Mouse (Mus musculus) ES-CJ7 (cell line): Measurements from ENCODE around the gene Cdc14a.

Experiments
- DNase-seq: peaks from one replicate; pipeline ENCODE4 v3.0.0; 2011; ENCODE audit warnings: low read depth, low spot score

Cdc14a gene

DNA sequence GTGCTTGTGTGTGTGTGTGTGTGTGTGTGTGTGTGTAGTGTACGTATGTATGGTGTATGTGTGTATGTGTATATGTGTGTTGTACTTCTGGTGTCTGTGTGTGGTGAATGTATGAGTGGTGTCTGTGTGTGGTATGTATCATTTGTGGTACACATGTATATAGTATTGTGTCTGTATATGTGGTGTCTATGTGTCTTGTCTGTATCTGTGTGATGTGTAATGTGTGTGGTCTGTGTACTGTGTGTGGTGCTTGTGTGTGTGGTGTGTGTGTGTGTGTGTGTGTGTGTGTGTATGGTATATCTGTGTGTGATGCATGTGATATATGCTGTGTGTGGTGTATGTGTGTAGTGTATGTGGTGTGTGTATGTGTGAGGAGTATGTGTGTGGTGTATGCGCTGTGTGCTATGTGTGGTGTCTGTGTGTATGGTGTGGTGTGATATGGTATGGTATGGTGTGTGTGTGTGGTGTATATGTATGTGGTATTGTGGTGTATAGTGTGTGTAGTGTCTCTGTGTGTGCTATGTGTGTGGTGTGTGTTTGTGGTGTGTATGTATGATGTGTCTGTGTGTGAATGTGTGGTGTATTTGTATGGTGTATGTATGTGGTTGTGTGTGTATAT is 156.7 kb downstream of the Cdc14a start:
- DNase-seq = no peak

DNA sequence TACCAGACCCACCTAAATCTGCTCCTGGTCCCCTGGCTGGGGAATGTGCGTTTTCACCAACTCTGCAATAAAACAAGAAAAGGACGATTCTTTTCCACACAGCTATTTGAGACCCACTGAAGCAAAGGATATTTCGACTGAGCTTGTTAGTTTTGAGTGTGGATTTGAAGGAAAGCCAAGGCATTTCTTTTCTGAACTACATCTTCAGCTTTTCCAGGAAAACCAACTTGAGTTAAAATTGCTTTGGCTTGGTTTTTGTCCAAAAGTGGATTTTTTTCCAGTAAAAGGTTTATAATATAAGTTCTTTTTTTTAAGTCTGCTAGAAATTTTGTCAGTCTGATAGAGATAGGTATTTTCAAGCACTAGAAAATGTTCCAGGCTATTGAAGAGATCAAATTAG is 157.5 kb downstream of the Cdc14a start:
- no peak for DNase-seq

DNA sequence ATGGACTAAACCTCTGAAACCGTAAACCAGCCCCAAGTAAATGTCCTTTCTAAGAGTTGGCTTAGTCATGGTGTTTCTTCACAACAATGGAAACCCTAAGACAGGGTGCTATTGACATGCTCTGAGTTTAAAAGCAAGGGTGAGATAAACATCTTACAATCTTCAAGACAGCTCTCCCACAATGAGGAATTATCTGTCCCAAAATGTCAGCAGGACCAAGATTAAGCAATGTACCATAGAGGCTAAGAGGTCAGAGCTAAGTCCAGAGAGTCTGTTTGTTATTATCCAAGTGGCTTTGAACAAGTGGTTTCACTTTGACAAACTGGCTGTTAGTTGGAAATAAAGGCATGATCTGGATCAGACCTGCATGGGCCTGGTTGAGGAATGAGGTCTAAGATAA is 159.9 kb downstream of the Cdc14a start:
- no peak for DNase-seq

DNA sequence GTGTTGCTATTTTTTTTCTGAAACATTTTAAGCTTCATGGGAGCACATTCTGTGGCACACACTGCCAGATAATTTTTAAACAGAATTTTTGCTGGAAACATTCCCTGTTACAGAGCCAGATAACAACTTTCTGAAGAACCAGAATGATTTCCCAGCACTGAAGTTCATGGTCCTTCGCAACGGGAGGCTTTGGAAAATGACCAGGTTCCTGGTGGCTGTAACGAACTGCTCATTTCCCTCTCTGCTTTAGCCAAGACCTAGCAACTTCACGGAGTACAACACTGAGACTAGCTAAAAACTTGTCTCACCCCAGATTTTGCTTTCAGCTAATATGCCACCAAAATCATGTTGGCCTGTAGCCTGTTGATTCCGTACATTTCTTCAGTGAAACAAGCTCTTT is 160.8 kb downstream of the Cdc14a start:
- no peak for DNase-seq

DNA sequence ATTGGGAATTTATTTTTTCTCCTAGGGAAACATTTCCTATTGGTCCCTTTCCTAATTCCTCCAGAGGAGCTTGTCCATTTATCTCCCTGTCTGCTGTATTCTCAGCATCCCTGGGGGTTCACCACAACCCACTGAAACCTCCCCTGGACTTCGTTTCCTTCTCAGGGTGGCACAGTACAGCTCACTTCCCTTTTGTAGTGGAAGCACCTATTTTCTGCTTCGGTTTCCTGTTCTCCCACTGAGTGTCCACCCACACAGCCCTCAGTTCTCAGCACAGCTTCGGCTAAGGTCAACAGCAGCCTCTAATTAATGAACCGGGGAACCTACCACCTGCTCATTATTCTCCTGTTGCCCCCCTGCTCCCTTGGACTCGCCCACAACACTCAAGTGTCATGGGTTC is 167.7 kb downstream of the Cdc14a start:
- DNase-seq = no peak

DNA sequence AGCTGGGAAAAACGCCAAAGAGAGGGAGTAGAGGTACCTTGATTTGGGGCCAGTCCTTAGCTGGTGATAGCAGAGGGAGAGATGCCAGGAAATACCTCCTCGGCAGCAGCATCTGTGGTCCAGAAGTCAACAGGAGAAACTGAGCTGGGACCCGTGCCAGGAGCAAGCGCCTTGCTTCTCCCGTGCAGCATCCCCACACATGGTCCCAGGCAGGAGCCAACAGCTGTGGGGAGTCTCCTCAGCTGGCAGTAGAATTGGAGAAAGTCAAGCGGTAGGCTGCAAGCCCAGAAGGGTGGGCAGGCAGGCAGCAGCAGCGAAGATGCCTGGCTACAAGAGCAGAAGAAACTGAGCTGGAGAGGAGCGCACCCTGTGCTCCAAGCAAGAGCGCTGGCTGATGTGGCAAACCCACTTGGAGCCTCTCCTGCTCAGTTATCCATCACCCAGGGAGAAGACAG is 170.7 kb downstream of the Cdc14a start, which contains the start of gene Gpr88:
Gene Gpr88, minus strand, starts transcription at position 427 of the 455 bp plus-strand sequence.
- DNase-seq = peak; percentile 9

DNA sequence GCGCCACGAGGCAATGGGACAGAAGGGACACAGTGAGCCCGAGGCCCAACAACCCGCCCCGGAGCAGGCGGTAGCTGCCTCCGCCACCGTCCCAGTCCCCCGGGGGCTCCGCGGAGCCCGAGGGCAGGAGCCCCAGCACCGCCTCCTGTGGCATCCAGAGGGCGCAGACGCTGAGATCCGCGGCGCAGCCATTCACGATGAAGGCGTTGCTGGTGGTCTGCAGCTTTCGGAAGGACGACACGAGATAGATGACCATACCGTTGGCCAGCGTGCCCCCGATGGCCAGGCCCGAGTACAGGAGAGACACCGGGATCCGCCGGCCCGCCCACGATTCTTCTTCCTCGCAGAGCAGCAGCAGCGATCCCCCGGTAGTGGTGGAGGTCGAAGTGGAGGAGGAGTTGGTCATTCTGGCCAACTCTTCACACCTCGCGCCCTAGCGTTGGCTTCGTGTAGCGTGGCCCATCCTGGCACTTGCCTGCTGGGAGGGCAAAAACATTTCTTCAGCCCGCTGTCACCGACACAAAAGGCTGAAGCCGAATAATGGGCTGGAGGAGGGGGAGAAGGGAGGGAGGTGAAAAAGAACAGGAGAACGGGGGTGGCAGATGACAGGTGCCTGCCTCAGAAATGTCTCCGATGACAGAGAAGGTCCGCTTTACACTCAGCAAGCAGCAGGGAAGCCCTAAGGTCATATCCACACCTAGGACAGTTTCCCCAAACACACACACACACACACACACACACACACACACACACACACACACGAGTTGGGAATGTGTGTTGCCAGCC is 171.4 kb downstream of the Cdc14a start:
- peak; percentile 9 for DNase-seq

DNA sequence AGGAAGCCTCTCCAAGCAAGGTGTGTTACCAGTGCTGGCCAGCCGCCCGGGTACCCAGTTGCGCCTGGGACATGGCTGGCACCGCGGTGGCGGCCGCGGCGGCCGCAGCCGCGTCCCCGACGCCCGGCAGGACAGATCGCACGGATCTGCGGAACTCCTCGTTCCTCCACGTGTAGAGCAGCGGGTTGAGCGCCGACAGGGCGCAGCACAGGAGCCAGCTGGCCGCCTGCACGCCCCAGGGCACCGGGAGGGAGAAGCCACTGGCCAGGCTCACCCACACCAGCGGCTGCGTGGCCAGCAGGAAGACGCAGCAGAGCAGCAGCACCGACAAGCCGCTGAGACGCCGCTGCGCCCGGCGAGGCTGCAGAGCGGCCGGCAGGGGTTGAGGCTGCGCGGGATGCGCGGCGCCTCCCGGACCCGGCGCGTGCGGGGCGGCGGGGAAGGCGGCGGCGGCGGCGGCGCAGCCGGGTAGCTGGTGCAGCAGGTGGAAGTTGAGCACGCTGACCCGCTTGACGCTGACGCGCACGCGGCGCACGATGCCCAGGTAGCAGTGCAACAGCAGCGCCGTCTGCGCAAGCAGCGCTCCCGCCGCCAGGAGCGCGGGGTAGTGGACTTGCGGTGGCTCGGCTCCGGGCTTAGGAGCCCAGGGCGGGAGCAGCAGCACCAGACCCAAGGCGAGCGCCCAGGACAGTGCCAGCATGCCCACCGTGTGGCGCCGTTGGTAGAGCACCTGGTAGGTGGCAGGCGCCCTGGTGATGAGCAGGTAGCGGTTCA is 172.2 kb downstream of the Cdc14a start:
- DNase-seq = peak; percentile 35

DNA sequence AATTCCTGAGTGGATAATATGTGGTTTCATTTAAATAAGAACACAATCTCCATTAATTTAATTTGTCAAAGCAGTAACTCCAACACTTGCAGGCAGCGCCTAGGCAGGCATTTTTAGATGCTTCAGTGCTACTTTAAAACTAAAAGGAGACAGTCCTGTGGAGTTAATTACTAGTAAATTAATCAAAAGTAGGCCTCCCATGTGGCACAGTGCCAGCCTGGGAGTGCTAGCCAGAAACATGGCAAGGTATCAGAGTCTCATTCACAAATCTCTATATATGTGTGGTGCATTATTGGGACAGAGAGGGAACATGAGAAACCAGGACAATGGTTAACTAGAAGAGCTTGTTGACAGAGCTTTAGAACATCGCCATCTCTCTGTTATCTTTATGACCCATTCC is 174.8 kb downstream of the Cdc14a start:
- no peak for DNase-seq

DNA sequence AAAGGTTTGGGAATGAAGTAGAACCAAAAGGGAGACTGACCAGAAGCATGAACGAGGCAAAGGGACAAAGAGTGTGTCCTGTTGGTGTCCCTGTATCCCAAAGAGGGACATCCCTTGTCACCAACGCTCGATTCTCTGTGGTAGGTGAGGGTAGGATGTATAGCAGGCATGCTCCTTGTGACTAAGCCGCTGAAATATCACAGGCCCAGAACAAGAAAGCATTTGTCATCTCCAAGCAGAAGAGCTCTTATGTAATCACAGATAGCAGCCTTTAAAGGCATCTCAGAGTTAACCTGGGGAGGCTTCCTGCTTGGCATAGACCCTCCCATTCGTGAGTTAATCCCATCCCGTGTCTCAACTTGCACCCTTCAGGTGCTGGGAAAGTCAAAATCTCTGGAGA is 179.4 kb downstream of the Cdc14a start:
- no peak for DNase-seq

DNA sequence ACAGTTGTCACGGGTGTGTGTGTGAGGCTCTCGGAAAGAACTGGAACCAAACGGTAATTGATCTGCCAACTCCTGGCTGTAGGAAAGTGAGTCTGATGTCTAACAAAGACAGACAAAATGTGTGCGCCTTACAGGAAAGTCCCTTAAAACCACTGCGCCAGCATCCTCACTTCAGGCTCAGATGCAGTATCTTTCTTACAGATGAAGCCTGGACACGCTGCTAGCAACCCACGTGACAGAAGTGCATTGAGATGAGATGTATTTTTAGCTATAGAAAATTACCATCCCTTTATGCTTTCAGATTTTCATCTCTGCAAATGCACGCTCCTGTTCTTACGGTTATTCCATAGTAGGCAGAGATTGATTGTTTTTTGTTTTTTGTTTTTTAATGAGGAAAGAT is 181.1 kb downstream of the Cdc14a start:
- no peak for DNase-seq

DNA sequence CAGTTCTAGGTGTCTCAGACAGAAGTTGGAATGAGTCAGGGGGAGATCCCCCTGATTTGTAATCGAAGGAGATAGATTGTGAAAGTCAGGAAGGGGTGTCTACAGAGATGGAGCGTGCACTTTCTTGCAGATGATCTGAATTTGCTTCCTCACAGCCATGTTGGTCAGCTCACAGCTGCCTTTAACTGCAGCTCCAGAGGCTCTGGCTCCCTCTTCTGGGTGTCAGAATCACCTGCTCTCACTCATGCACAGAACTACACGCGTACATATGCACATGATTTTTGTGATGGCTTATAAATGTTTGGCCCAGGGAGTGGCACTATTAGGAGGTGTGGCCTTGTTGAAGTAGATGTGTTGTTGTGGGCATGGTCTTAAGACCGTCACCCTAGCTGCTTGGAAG is 186.3 kb downstream of the Cdc14a start:
- DNase-seq = peak; percentile 26

DNA sequence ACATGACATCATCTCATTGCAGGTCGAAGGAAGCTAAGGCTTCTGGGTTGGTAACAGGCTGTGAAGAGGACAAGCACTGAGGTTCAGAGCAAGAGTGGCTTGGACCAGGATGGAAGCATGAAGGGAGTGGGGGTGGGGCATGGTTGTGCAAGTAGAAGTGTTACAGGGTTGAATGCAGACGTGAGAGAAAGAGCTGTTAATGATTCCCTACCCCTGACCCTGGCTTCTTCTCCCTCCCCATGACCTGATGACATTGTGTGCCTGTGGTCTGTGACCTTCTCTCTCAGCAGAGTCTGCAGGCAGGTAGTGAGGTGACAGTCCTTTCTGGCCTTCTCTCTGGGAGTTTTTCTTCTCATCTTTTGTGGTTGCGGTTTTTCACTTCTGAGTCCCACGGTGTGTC is 187.0 kb downstream of the Cdc14a start:
- no peak for DNase-seq

DNA sequence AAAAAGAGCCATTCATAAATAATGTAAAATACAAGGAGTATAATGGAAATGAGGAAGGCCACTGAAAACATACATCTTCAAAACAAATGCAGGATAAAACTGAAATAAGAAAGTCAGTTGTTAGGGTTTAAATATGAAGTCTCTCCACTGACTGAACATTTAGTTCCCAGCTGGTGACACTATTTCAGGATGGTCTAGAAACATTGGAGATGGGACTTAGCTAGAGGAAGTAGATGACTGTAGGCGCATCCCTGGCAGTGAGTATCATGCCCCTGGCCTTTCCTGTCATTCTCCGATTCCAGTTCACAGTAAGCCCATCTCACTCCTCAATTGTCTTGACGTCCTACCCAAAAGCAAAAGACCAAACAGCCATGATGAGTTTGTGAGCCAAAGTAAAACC is 190.3 kb downstream of the Cdc14a start:
- no peak for DNase-seq

DNA sequence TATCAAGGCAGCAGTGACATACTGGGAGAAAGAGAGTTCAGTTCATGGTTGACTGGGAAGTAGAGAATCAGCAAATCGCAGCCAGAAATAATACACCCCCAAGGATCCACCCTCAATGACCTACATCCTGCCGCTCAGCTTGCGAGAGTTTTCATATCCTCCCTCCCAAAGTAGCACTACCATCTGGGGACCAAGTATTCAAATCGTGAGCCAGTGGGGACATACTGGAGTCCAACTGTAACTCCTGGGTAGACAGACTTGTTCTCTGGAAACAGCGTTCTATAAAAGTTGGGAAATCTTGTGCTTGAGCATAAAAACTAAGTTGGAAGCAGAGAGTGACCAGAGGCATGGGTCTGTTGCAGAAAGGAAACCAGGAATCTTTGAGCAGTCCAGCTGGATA is 191.1 kb downstream of the Cdc14a start:
- no peak for DNase-seq

DNA sequence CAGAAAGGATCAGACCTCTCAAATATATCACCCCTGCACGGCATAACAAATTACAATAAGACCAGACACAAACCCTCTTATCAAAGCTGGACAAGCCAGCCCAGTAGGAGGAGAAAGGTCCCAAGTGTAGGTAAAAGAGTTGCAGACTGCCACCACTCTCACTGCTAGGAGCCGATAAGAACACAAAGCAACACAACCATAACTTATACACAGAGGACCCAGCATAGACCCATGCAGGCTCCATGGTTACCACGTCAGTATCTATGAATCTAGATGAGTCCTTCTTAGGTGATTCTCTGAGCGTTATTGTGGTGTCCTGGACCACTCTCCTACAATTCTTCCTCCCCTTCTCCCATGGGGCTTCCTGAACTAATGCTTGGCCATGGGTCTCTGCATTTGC is 194.5 kb downstream of the Cdc14a start:
- DNase-seq = no peak

DNA sequence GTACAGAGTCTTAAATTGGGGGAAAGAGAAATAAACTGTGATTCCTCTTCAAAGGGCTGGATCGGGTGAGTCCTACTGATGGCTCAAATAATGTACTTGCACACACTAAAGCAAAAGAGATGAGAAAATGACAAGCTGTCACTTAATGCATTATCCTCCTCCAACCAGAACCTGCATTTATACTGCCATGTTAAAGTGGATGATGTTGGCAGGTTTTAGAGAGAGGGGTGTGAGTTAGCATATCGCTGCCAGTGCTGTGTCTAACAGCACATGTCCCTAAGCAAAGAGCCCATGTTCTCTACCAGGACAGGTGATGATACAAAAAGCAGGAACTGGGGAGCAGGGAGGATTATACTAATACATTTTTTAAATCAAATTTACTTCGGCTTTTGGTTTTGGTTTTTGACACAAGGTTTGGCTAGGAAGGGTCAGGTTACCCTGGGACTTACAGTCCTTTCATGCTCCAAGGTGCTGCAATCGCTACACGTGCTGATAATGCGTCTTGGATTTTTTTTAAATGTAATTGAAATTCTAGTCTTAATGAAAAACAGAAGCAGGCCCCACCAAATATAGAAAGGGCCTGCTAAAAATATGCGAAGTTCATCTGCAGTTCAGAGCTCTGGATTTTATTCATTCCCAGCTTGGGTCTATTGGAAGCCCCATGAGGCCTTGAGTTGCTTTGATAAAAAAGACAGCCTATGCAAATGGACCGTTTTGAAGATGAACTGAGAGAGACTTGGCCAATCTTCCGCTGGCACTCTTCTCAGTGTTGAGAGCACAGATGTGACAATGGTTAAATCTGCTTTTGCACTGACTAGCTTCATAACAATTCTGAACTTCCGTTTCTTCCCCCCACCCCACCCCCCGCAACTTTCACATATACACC is 195.2 kb downstream of the Cdc14a start:
- DNase-seq = no peak

DNA sequence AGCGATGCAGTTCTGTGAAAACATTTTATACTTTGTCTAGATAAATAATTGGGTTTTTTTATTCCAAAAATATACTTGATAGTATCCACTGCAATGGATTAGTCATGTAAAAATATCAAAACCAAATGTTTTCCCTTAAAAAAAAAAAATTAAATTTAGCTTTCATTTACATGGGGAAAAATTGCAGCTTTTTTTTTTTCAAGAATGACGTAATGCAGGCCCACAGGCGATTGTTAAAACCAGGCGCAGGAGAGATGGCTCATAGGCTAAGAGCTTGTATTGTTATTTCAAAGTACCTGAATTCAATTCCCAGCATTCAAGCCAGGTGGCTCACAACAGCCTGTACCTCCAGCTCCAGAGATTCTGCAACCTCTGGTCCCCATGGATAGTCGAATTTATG is 196.4 kb downstream of the Cdc14a start:
- no peak for DNase-seq

DNA sequence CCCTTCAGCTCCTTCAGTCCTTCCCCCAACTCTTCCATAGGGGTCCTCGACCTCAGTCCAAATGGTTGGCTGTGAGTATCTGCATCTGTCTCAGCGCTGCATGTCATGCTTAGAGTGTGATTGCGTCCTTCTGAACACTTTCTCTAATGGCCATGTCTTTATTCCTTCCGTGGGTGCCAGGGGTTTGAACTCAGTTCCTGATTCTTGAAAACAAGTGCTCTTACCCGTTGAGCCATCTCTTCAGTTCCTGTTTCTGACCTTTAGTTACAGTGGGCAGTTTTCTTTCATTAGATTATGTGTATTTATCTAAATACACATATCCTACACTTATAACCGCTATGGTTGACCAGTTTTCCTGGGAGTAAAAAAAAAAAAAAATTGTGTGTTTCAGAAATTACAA is 196.9 kb downstream of the Cdc14a start:
- no peak for DNase-seq
